11 mouse cellular contexts compared by ENCODE assay signal in the genomic region with DNA sequence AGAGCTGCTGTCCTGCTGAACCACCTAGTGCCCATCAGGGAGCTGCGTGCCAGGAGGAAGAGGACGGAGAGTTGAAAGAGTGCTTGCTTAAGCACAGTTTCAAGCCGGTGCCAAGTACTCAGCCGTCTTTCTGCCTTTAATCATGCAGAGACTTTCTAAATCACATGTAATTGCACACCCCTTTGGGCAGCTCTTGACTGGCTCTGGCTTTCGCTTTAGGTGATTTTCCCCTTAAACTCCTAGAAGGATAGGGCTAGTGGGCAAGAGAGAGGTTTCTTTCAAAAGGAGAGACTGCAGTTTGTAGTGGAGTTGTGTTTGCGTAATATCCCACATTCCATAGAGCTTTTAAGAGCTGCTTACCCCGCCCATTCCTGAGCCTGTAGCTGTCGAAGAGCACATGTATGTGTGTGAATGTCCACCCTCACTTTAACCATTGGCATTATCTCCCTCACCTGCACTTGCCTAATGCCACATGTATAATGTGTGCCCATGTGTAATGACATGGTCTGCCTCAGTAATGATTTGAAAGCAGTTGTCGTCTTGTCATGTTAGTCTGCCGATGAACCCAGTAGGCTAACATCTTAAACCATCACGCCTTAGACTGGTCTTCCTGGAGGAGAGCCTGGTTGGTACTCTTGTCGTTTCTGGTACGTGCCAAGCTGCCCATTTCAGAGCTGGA.
DNase-seq lines count a peak whose midpoint lies in the region; ATAC-seq and TF ChIP-seq lines count a peak whose summit lies in the region.
"Had no signal": no experiment of that assay in that cellular context is flagged by ENCODE, and none has a peak within 500 bp of the region (broad histone marks: within the 10 kb centered on the region; RNA-seq: fewer than 3 reads in every experiment).

No protein-coding gene starts in this region.

- 75% methylated on average over 13 of the region's 13 CpGs for WGBS in hindbrain, embryonic 10.5 days
- 70% methylated on average over 13 of the region's 13 CpGs for WGBS in hindbrain, embryonic 16.5 days
- WGBS in limb, embryonic 15.5 days = 46% methylated on average over 13 of the region's 13 CpGs

- H3K36me3 ChIP-seq in hindbrain, embryonic 10.5 days = no peaks in the 10 kb centered on the region
- no peaks in the 10 kb centered on the region for H3K36me3 ChIP-seq in hindbrain, embryonic 16.5 days (ENCODE audit: control insufficient read depth, insufficient read depth, low read length)
- no peaks in the 10 kb centered on the region for H3K36me3 ChIP-seq in limb, embryonic 15.5 days

- CTCF ChIA-PET in Patski (lab: Charles Lee) = interaction anchor here (1.2 kb wide), 1 partner anchor 9 kb away, joined by 3 read pairs; no protein-coding TSS in a partner anchor

- in situ Hi-C loops in Patski (cut with MboI; ENCODE audit: low pct_unique_long_range_greater_than_20kb) = no loop called here

- no peak overlapping the region for H3K9ac ChIP-seq in hindbrain, embryonic 16.5 days (ENCODE audit: low read depth, low read length)
- no peak overlapping the region for H3K9ac ChIP-seq in limb, embryonic 15.5 days

- no peak overlapping the region for H3K4me2 ChIP-seq in hindbrain, embryonic 16.5 days (ENCODE audit: low read length)
- H3K4me2 ChIP-seq in limb, embryonic 15.5 days = 0 out of 2 replicates have a peak overlapping the region, but pooled peaks have one; percentile 5
- H3K4me2 ChIP-seq: midbrain, embryonic 11.5 days had no signal

- no peak for ATAC-seq in hindbrain, embryonic 16.5 days
- ATAC-seq in Patski = peak; percentile 36
- no peak for ATAC-seq in limb, embryonic 15.5 days (ENCODE audit: insufficient number of reproducible peaks, low FRiP score, low TSS enrichment, low read depth)
- ATAC-seq in megakaryocyte progenitor cell, adult 5-6 weeks (replicated peaks; ENCODE audit: poor library complexity) = peak; percentile 3
- ATAC-seq in frontal cortex, adult (ENCODE audit: low TSS enrichment) = no peak
- ATAC-seq: forebrain, embryonic 14.5 days had no signal

- POLR2A ChIA-PET in Patski (lab: Charles Lee) = interaction anchor here (1.9 kb wide), 1 partner anchor 17 kb away, joined by 5 read pairs; no protein-coding TSS in a partner anchor

- no peaks in the 10 kb centered on the region for H3K9me3 ChIP-seq in hindbrain, embryonic 10.5 days
- no peaks in the 10 kb centered on the region for H3K9me3 ChIP-seq in hindbrain, embryonic 16.5 days (ENCODE audit: control insufficient read depth, low read length)
- H3K9me3 ChIP-seq in limb, embryonic 15.5 days = no peaks in the 10 kb centered on the region

- H3K27me3 ChIP-seq in hindbrain, embryonic 10.5 days (ENCODE audit: insufficient read depth, poor library complexity, severe bottlenecking) = no peaks in the 10 kb centered on the region
- H3K27me3 ChIP-seq in hindbrain, embryonic 16.5 days (replicated peaks; ENCODE audit: control insufficient read depth, insufficient read depth, low read length) = no peaks in the 10 kb centered on the region
- H3K27me3 ChIP-seq in Patski = no peaks in the 10 kb centered on the region
- H3K27me3 ChIP-seq in limb, embryonic 15.5 days = no peaks in the 10 kb centered on the region

- H3K4me3 ChIP-seq in hindbrain, embryonic 10.5 days = no peak overlapping the region
- H3K4me3 ChIP-seq in hindbrain, embryonic 16.5 days (ENCODE audit: low read length) = no peak overlapping the region
- no peak overlapping the region for H3K4me3 ChIP-seq in limb, embryonic 15.5 days

- H3K27ac ChIP-seq in hindbrain, embryonic 10.5 days = peak overlapping the region; percentile 8; the same call in 1 of the 2 replicates
- no peak overlapping the region for H3K27ac ChIP-seq in hindbrain, embryonic 16.5 days (ENCODE audit: low read depth, low read length)
- H3K27ac ChIP-seq in limb, embryonic 15.5 days = peak overlapping the region; percentile 34; the same call in 1 of the 2 replicates

- H3K4me1 ChIP-seq in hindbrain, embryonic 10.5 days (replicated peaks) = peaks cover 52% of the 10 kb centered on the region
- peaks cover 20% of the 10 kb centered on the region for H3K4me1 ChIP-seq in hindbrain, embryonic 16.5 days (ENCODE audit: control insufficient read depth, insufficient read depth, low read depth, low read length)
- peaks cover 57% of the 10 kb centered on the region for H3K4me1 ChIP-seq in limb, embryonic 15.5 days

- DNase-seq in hindbrain, embryonic 10.5 days (ENCODE audit: low spot score) = no peak
- DNase-seq in Patski (ENCODE audit: low read depth, low spot score) = no peak
- DNase-seq in adrenal gland, postnatal 36 days = no peak
- no peak for DNase-seq in cerebellum, postnatal 10 days
- DNase-seq: gastrocnemius, postnatal 14 days had no signal

- TF ChIP-seq CTCF in Patski (IDR thresholded peaks at IDR 0.05) = no peak

Comparison
In these comparisons a context has a peak if more than half of its experiments do, and no peak if none do; other contexts are left out.
1. ATAC-seq: peak in Patski (single experiment) and megakaryocyte progenitor cell, adult 5-6 weeks (single experiment); none in hindbrain, embryonic 16.5 days (single experiment), limb, embryonic 15.5 days (single experiment) and frontal cortex, adult (single experiment).